Mouse (Mus musculus) embryo, embryonic 10 days (tissue): ENCODE data around the gene Srrd.
"Not testable (repeated sequence)": the region's sequence is repeated elsewhere in the genome, so short reads cannot be mapped to it uniquely, and the experiment has no call there.

Source experiments
- DNase-seq: peaks from one replicate; pipeline ENCODE4 v3.0.0-alpha.2; 2015; ENCODE audit warnings: low spot score

Gene Srrd

GRCm38 (mm10) chr5:112356322-112356721 lies 13.5 kb upstream of the Srrd start:
- no peak for DNase-seq

- DNase-seq = no peak
Observed at GRCm38 (mm10) chr5:112355910-112356309, 13.1 kb upstream of the Srrd start, which contains the start of gene Gm6583. Gene Gm6583, minus strand, starts transcription at chr5:112356033.

- DNase-seq = no peak
Observed at GRCm38 (mm10) chr5:112355493-112355892, 12.7 kb upstream of the Srrd start.

GRCm38 (mm10) chr5:112349169-112349568 lies 6.3 kb upstream of the Srrd start:
- no peak for DNase-seq

GRCm38 (mm10) chr5:112346211-112346965 lies 3.5 kb upstream of the Srrd start:
- DNase-seq = no peak

GRCm38 (mm10) chr5:112344092-112344960 lies 1.5 kb upstream of the Srrd start:
- DNase-seq = no peak

GRCm38 (mm10) chr5:112343205-112343595 lies 360 bp upstream of the Srrd start:
- DNase-seq = peak; percentile 54

- no peak for DNase-seq
Observed at GRCm38 (mm10) chr5:112339215-112339614, 3.6 kb downstream of the Srrd start.

- DNase-seq = no peak
Observed at GRCm38 (mm10) chr5:112337004-112337403, 5.8 kb downstream of the Srrd start.

GRCm38 (mm10) chr5:112335473-112335872 lies 7.4 kb downstream of the Srrd start:
- peak; percentile 68 for DNase-seq

- DNase-seq = no peak
Observed at GRCm38 (mm10) chr5:112329805-112330564, 12.9 kb downstream of the Srrd start.

GRCm38 (mm10) chr5:112327854-112328253 lies 15.0 kb downstream of the Srrd start:
- no peak for DNase-seq

- DNase-seq = no peak
Observed at GRCm38 (mm10) chr5:112326446-112327009, 16.3 kb downstream of the Srrd start.

GRCm38 (mm10) chr5:112325546-112326445 lies 17.0 kb downstream of the Srrd start, which contains the start of gene Tfip11:
Gene Tfip11, plus strand, starts transcription at chr5:112326358.
- DNase-seq = peak; percentile 98

- DNase-seq = peak; percentile 67
Observed at GRCm38 (mm10) chr5:112324637-112325545, 17.9 kb downstream of the Srrd start.

GRCm38 (mm10) chr5:112323246-112323645 lies 19.6 kb downstream of the Srrd start:
- DNase-seq = no peak

- DNase-seq = no peak
Observed at GRCm38 (mm10) chr5:112321376-112321775, 21.5 kb downstream of the Srrd start.

- DNase-seq = no peak
Observed at GRCm38 (mm10) chr5:112320936-112321335, 21.9 kb downstream of the Srrd start.

- DNase-seq = no peak
Observed at GRCm38 (mm10) chr5:112320379-112320778, 22.5 kb downstream of the Srrd start.

- not testable (repeated sequence) for DNase-seq
Observed at GRCm38 (mm10) chr5:112319343-112319742, 23.5 kb downstream of the Srrd start.
